Mouse (Mus musculus): ENCODE data around the gene Cntnap2. TPM values are rescaled to one million over a fixed set of nuclear protein-coding genes. Genes with fewer than 3 reads are reported as not detected.
A peak's percentile ranks its signal among the peaks of the same experiment; 100 is the strongest.
"Not testable (repeated sequence)": the region's sequence is repeated elsewhere in the genome, so short reads cannot be mapped to it uniquely, and the experiment has no call there.

Cntnap2 gene
- polyA plus RNA-seq, 1 experiment from 2014 or later, result not detected

- Histone ChIP-seq H3K27ac (ENCODE audit: low read depth) (no peak overlapping the region), H3K4me1 (ENCODE audit: insufficient read depth) (no peaks in the 10 kb centered on the region), H3K9me3 (ENCODE audit: low read length) (no peaks in the 10 kb centered on the region), H3K27me3 (ENCODE audit: insufficient read depth, low read length) (no peaks in the 10 kb centered on the region), H3K4me2 (ENCODE audit: low read depth, low read length) (no peak overlapping the region), H3K4me3 (ENCODE audit: low read depth, low read length) (no peak overlapping the region), H3K36me3 (replicated peaks; ENCODE audit: insufficient read depth, low read length) (no peaks in the 10 kb centered on the region), H3K9ac (replicated peaks) (no peak overlapping the region)
- TF ChIP-seq EP300 (IDR thresholded peaks at IDR 0.05; ENCODE audit: low read depth) (no peak), CTCF (IDR thresholded peaks at IDR 0.05; ENCODE audit: low read depth) (peak; percentile 48)
- WGBS (ENCODE audit: insufficient replicate concordance), result 56% methylated on average over 2 of the region's 2 CpGs
- no peak for ATAC-seq
- DNase-seq, result no peak
These were observed 2225.6 kb downstream of the Cntnap2 start for GRCm38 (mm10) chr6:47284794-47285193.

- Histone ChIP-seq H3K36me3 (replicated peaks; ENCODE audit: insufficient read depth, low read length) (no peaks in the 10 kb centered on the region), H3K4me1 (ENCODE audit: insufficient read depth) (no peaks in the 10 kb centered on the region), H3K9me3 (ENCODE audit: low read length) (no peaks in the 10 kb centered on the region), H3K27me3 (ENCODE audit: insufficient read depth, low read length) (no peaks in the 10 kb centered on the region), H3K9ac (replicated peaks) (no peak overlapping the region), H3K4me3 (ENCODE audit: low read depth, low read length) (no peak overlapping the region), H3K27ac (ENCODE audit: low read depth) (no peak overlapping the region), H3K4me2 (ENCODE audit: low read depth, low read length) (no peak overlapping the region)
- TF ChIP-seq EP300 (IDR thresholded peaks at IDR 0.05; ENCODE audit: low read depth), result no peak
- no peak for TF ChIP-seq CTCF (IDR thresholded peaks at IDR 0.05; ENCODE audit: low read depth)
- DNase-seq (no peak), ATAC-seq (no peak)
- WGBS (ENCODE audit: insufficient replicate concordance), result 11% methylated on average over 1 of the region's 1 CpGs
These were observed 2226.6 kb downstream of the Cntnap2 start for GRCm38 (mm10) chr6:47285742-47286141.

- H3K36me3 ChIP-seq (replicated peaks; ENCODE audit: insufficient read depth, low read length); H3K4me1 ChIP-seq (ENCODE audit: insufficient read depth); H3K27ac ChIP-seq (ENCODE audit: low read depth); H3K9ac ChIP-seq (replicated peaks); H3K4me3 ChIP-seq (ENCODE audit: low read depth, low read length); H3K4me2 ChIP-seq (ENCODE audit: low read depth, low read length); ATAC-seq; H3K9me3 ChIP-seq (ENCODE audit: low read length); H3K27me3 ChIP-seq (ENCODE audit: insufficient read depth, low read length); DNase-seq: not testable (repeated sequence)
- WGBS (ENCODE audit: insufficient replicate concordance), result 66% methylated on average over 12 of the region's 12 CpGs
These were observed 2227.2 kb downstream of the Cntnap2 start for GRCm38 (mm10) chr6:47286247-47286967.

- no peak for ATAC-seq
- no peaks in the 10 kb centered on the region for H3K36me3 ChIP-seq (replicated peaks; ENCODE audit: insufficient read depth, low read length)
- no peak for DNase-seq
- H3K27me3 ChIP-seq (ENCODE audit: insufficient read depth, low read length), result no peaks in the 10 kb centered on the region
- no peak overlapping the region for H3K4me3 ChIP-seq (ENCODE audit: low read depth, low read length)
- H3K9ac ChIP-seq (replicated peaks), result no peak overlapping the region
- TF ChIP-seq CTCF (IDR thresholded peaks at IDR 0.05; ENCODE audit: low read depth) (no peak), EP300 (IDR thresholded peaks at IDR 0.05; ENCODE audit: low read depth) (no peak)
- H3K4me1 ChIP-seq (ENCODE audit: insufficient read depth), result no peaks in the 10 kb centered on the region
- H3K27ac ChIP-seq (ENCODE audit: low read depth), result no peak overlapping the region
- no peaks in the 10 kb centered on the region for H3K9me3 ChIP-seq (ENCODE audit: low read length)
- no peak overlapping the region for H3K4me2 ChIP-seq (ENCODE audit: low read depth, low read length)
- 62% methylated on average over 1 of the region's 1 CpGs for WGBS (ENCODE audit: insufficient replicate concordance)
These were observed 2228.6 kb downstream of the Cntnap2 start for GRCm38 (mm10) chr6:47287722-47288121.

GRCm38 (mm10) chr6:47291973-47292372 lies 2232.8 kb downstream of the Cntnap2 start:
- no peak overlapping the region for H3K4me2 ChIP-seq (ENCODE audit: low read depth, low read length)
- no peaks in the 10 kb centered on the region for H3K4me1 ChIP-seq (ENCODE audit: insufficient read depth)
- H3K27me3 ChIP-seq (ENCODE audit: insufficient read depth, low read length), result no peaks in the 10 kb centered on the region
- H3K27ac ChIP-seq (ENCODE audit: low read depth), result no peak overlapping the region
- H3K9me3 ChIP-seq (ENCODE audit: low read length), result no peaks in the 10 kb centered on the region
- ATAC-seq (no peak), DNase-seq (no peak)
- H3K36me3 ChIP-seq (replicated peaks; ENCODE audit: insufficient read depth, low read length), result no peaks in the 10 kb centered on the region
- H3K4me3 ChIP-seq (ENCODE audit: low read depth, low read length), result no peak overlapping the region
- H3K9ac ChIP-seq (replicated peaks), result no peak overlapping the region
- TF ChIP-seq CTCF (IDR thresholded peaks at IDR 0.05; ENCODE audit: low read depth) (no peak), EP300 (IDR thresholded peaks at IDR 0.05; ENCODE audit: low read depth) (no peak)

GRCm38 (mm10) chr6:47292437-47292836 lies 2233.3 kb downstream of the Cntnap2 start:
- TF ChIP-seq EP300 (IDR thresholded peaks at IDR 0.05; ENCODE audit: low read depth) (no peak), CTCF (IDR thresholded peaks at IDR 0.05; ENCODE audit: low read depth) (no peak)
- H3K36me3 ChIP-seq (replicated peaks; ENCODE audit: insufficient read depth, low read length), result no peaks in the 10 kb centered on the region
- no peak for ATAC-seq
- 72% methylated on average over 3 of the region's 3 CpGs for WGBS (ENCODE audit: insufficient replicate concordance)
- no peak overlapping the region for H3K4me3 ChIP-seq (ENCODE audit: low read depth, low read length)
- H3K9ac ChIP-seq (replicated peaks), result no peak overlapping the region
- no peaks in the 10 kb centered on the region for H3K27me3 ChIP-seq (ENCODE audit: insufficient read depth, low read length)
- no peak overlapping the region for H3K27ac ChIP-seq (ENCODE audit: low read depth)
- H3K4me1 ChIP-seq (ENCODE audit: insufficient read depth), result no peaks in the 10 kb centered on the region
- DNase-seq, result no peak
- H3K4me2 ChIP-seq (ENCODE audit: low read depth, low read length), result no peak overlapping the region
- H3K9me3 ChIP-seq (ENCODE audit: low read length), result no peaks in the 10 kb centered on the region

- Histone ChIP-seq H3K4me3 (ENCODE audit: low read depth, low read length) (no peak overlapping the region), H3K27ac (ENCODE audit: low read depth) (no peak overlapping the region), H3K9ac (replicated peaks) (no peak overlapping the region), H3K36me3 (replicated peaks; ENCODE audit: insufficient read depth, low read length) (no peaks in the 10 kb centered on the region), H3K4me2 (ENCODE audit: low read depth, low read length) (no peak overlapping the region), H3K9me3 (ENCODE audit: low read length) (no peaks in the 10 kb centered on the region), H3K4me1 (ENCODE audit: insufficient read depth) (no peaks in the 10 kb centered on the region), H3K27me3 (ENCODE audit: insufficient read depth, low read length) (no peaks in the 10 kb centered on the region)
- TF ChIP-seq EP300 (IDR thresholded peaks at IDR 0.05; ENCODE audit: low read depth), result no peak
- TF ChIP-seq CTCF (IDR thresholded peaks at IDR 0.05; ENCODE audit: low read depth), result no peak
- DNase-seq (no peak), ATAC-seq (no peak)
- 38% methylated on average over 1 of the region's 1 CpGs for WGBS (ENCODE audit: insufficient replicate concordance)
These were observed 2235.3 kb downstream of the Cntnap2 start for GRCm38 (mm10) chr6:47294433-47294832.

Data from liver, postnatal 0 days (tissue).